Comparison of ENCODE assay signal across 20 mouse cellular contexts in the genomic region with DNA sequence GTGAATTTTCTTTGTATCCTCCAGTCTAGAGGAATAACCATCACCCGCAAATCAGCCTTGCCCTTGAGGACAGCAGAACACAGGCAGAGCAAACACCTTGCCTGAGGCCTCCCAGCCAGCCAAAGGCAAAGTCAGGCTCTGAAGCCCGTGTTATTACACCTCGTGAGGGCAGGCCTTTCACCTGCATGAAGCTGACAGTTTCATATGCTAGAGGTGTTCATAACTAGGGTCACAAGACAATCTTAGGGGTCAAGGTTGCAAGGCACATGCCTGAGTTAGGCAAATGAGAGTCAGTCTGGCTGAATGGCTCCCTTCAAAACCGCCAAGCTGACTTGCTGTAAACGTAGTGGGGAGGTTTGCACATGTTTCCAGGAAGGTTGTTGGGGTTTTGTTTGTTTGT.
"Had no signal": no experiment of that assay in that cellular context is flagged by ENCODE, and none has a peak within 500 bp of the region (broad histone marks: within the 10 kb centered on the region; RNA-seq: fewer than 3 reads in every experiment).

No protein-coding gene starts in this region.

- H3K4me2 ChIP-seq: kidney, embryonic 15.5 days; limb, embryonic 12.5 days; limb, embryonic 15.5 days; liver, embryonic 11.5 days; lung, embryonic 14.5 days; midbrain, embryonic 13.5 days; neural tube, embryonic 12.5 days; neural tube, embryonic 15.5 days had no signal

- H3K9ac ChIP-seq: kidney, embryonic 15.5 days; limb, embryonic 12.5 days; limb, embryonic 15.5 days; liver, embryonic 14.5 days; liver, postnatal 0 days; lung, embryonic 14.5 days; midbrain, embryonic 13.5 days; neural tube, embryonic 12.5 days; neural tube, embryonic 15.5 days had no signal

- H3K9me3 ChIP-seq: kidney, embryonic 15.5 days; limb, embryonic 12.5 days; limb, embryonic 15.5 days; midbrain, embryonic 13.5 days; neural tube, embryonic 12.5 days; neural tube, embryonic 15.5 days had no signal

- ATAC-seq: liver, postnatal 0 days; lung, postnatal 0 days; midbrain, embryonic 13.5 days had no signal

- H3K4me3 ChIP-seq: kidney, embryonic 15.5 days; limb, embryonic 12.5 days; limb, embryonic 15.5 days; midbrain, embryonic 13.5 days; neural tube, embryonic 12.5 days; neural tube, embryonic 15.5 days had no signal

- H3K27me3 ChIP-seq: kidney, embryonic 15.5 days; limb, embryonic 12.5 days; limb, embryonic 15.5 days; neural tube, embryonic 12.5 days; neural tube, embryonic 15.5 days had no signal

- H3K27ac ChIP-seq: kidney, embryonic 15.5 days; limb, embryonic 12.5 days; limb, embryonic 15.5 days; liver, embryonic 14.5 days; macrophage; midbrain, embryonic 13.5 days; neural tube, embryonic 12.5 days; neural tube, embryonic 15.5 days; stomach, postnatal 0 days had no signal

- H3K36me3 ChIP-seq: kidney, embryonic 15.5 days; limb, embryonic 12.5 days; limb, embryonic 15.5 days; midbrain, embryonic 13.5 days; neural tube, embryonic 12.5 days; neural tube, embryonic 15.5 days had no signal

- H3K4me1 ChIP-seq: midbrain, embryonic 13.5 days; neural tube, embryonic 15.5 days had no signal

- DNase-seq: kidney, adult 11 months; kidney, adult 8-10 months; kidney, postnatal 10 days; kidney, postnatal 36 days; left cerebral cortex, postnatal 4 days; liver, postnatal 0 days; lung, embryonic 14.5 days; thymus, adult 2 months; thymus, postnatal 25 days had no signal
